Mouse (Mus musculus): ENCODE measurements around the gene Slc7a6os. TPM values are rescaled to one million over a fixed set of nuclear protein-coding genes. Genes with fewer than 3 reads are reported as not detected.
"Not testable (repeated sequence)": the region's sequence is repeated elsewhere in the genome, so short reads cannot be mapped to it uniquely, and the experiment has no call there.

The Slc7a6os gene
- polyA plus RNA-seq, 1 experiment from 2014 or later = 32.3 TPM

DNA sequence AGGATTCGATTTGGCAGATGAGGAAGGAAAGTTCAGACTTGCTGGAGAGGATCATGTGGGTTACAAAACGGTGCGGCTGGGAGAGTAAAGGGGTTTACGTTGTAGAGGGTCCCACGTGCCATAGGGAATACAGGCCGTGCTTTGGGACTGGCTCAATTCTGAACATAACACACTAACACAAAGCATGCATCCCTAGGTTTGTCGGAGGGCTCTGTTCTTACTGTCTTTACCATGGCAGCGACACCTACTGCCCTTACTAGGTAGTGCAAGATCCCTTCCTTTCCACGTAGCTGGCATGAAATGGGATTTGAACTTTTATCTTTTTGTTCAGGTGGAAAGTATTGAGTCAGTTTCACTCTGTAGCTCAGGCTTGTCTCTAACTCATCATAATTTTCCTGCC lies 15.9 kb upstream of the Slc7a6os start:
- ATAC-seq (ENCODE audit: low FRiP score, low TSS enrichment) (no peak), DNase-seq (peak; percentile 84)
- no peaks in the 10 kb centered on the region for H3K9me3 ChIP-seq (ENCODE audit: control insufficient read depth, low read length)
- no peaks in the 10 kb centered on the region for H3K27me3 ChIP-seq (ENCODE audit: control insufficient read depth, insufficient read depth, low read length)
- H3K4me1 ChIP-seq (ENCODE audit: control insufficient read depth, insufficient read depth, low read length) = no peaks in the 10 kb centered on the region
- H3K4me2 ChIP-seq (ENCODE audit: low read length) = no peak overlapping the region
- H3K4me3 ChIP-seq (replicated peaks; ENCODE audit: low read depth, low read length) = no peak overlapping the region
- H3K36me3 ChIP-seq (ENCODE audit: control insufficient read depth, insufficient read depth, low read length) = peaks cover 72% of the 10 kb centered on the region
- no peak overlapping the region for H3K9ac ChIP-seq (replicated peaks; ENCODE audit: low read length)
- 37% methylated on average over 9 of the region's 9 CpGs for WGBS
- no peak overlapping the region for H3K27ac ChIP-seq (replicated peaks; ENCODE audit: low read depth, low read length)

- H3K36me3 ChIP-seq (ENCODE audit: control insufficient read depth, insufficient read depth, low read length) = peaks cover 85% of the 10 kb centered on the region
- no peak overlapping the region for H3K4me2 ChIP-seq (ENCODE audit: low read length)
- H3K9ac ChIP-seq (replicated peaks; ENCODE audit: low read length) = no peak overlapping the region
- H3K9me3 ChIP-seq (ENCODE audit: control insufficient read depth, low read length) = no peaks in the 10 kb centered on the region
- no peak overlapping the region for H3K27ac ChIP-seq (replicated peaks; ENCODE audit: low read depth, low read length)
- no peaks in the 10 kb centered on the region for H3K27me3 ChIP-seq (ENCODE audit: control insufficient read depth, insufficient read depth, low read length)
- H3K4me1 ChIP-seq (ENCODE audit: control insufficient read depth, insufficient read depth, low read length) = no peaks in the 10 kb centered on the region
- no peak for ATAC-seq (ENCODE audit: low FRiP score, low TSS enrichment)
- WGBS = 92% methylated on average over 3 of the region's 3 CpGs
- H3K4me3 ChIP-seq (replicated peaks; ENCODE audit: low read depth, low read length) = no peak overlapping the region
- peak; percentile 20 for DNase-seq
Observed at GRCm38 (mm10) chr8:106219620-106220019, 8.9 kb upstream of the Slc7a6os start.

- Histone ChIP-seq H3K4me2 (ENCODE audit: low read length) (no peak overlapping the region), H3K9ac (replicated peaks; ENCODE audit: low read length) (no peak overlapping the region), H3K36me3 (ENCODE audit: control insufficient read depth, insufficient read depth, low read length) (peaks cover 56% of the 10 kb centered on the region), H3K9me3 (ENCODE audit: control insufficient read depth, low read length) (no peaks in the 10 kb centered on the region), H3K27ac (replicated peaks; ENCODE audit: low read depth, low read length) (no peak overlapping the region), H3K4me1 (ENCODE audit: control insufficient read depth, insufficient read depth, low read length) (peaks cover 15% of the 10 kb centered on the region), H3K27me3 (ENCODE audit: control insufficient read depth, insufficient read depth, low read length) (no peaks in the 10 kb centered on the region), H3K4me3 (replicated peaks; ENCODE audit: low read depth, low read length) (no peak overlapping the region)
- over 99% methylated on average over 3 of the region's 3 CpGs for WGBS
- ATAC-seq (ENCODE audit: low FRiP score, low TSS enrichment) = no peak
- no peak for DNase-seq
Observed at GRCm38 (mm10) chr8:106213959-106214358, 3.2 kb upstream of the Slc7a6os start.

- peaks cover 40% of the 10 kb centered on the region for H3K36me3 ChIP-seq (ENCODE audit: control insufficient read depth, insufficient read depth, low read length)
- ATAC-seq (ENCODE audit: low FRiP score, low TSS enrichment) (no peak), DNase-seq (no peak)
- peaks cover 17% of the 10 kb centered on the region for H3K4me1 ChIP-seq (ENCODE audit: control insufficient read depth, insufficient read depth, low read length)
- peak overlapping the region; percentile 86 for H3K9ac ChIP-seq (replicated peaks; ENCODE audit: low read length)
- peak overlapping the region; percentile 87 for H3K4me2 ChIP-seq (ENCODE audit: low read length)
- peak overlapping the region; percentile 93 for H3K27ac ChIP-seq (replicated peaks; ENCODE audit: low read depth, low read length)
- H3K9me3 ChIP-seq (ENCODE audit: control insufficient read depth, low read length) = no peaks in the 10 kb centered on the region
- H3K27me3 ChIP-seq (ENCODE audit: control insufficient read depth, insufficient read depth, low read length) = no peaks in the 10 kb centered on the region
- H3K4me3 ChIP-seq (replicated peaks; ENCODE audit: low read depth, low read length) = peak overlapping the region; percentile 88
- WGBS = 7% methylated on average over 13 of the region's 13 CpGs
Observed at GRCm38 (mm10) chr8:106211421-106211820, 686 bp upstream of the Slc7a6os start.

- Histone ChIP-seq H3K4me3 (replicated peaks; ENCODE audit: low read depth, low read length) (peak overlapping the region; percentile 88), H3K9me3 (ENCODE audit: control insufficient read depth, low read length) (no peaks in the 10 kb centered on the region), H3K4me1 (ENCODE audit: control insufficient read depth, insufficient read depth, low read length) (peaks cover 17% of the 10 kb centered on the region), H3K27me3 (ENCODE audit: control insufficient read depth, insufficient read depth, low read length) (no peaks in the 10 kb centered on the region), H3K9ac (replicated peaks; ENCODE audit: low read length) (peak overlapping the region; percentile 86), H3K27ac (replicated peaks; ENCODE audit: low read depth, low read length) (peak overlapping the region; percentile 93), H3K36me3 (ENCODE audit: control insufficient read depth, insufficient read depth, low read length) (peaks cover 38% of the 10 kb centered on the region), H3K4me2 (ENCODE audit: low read length) (peak overlapping the region; percentile 87)
- WGBS = under 1% methylated on average over 35 of the region's 35 CpGs
- ATAC-seq (ENCODE audit: low FRiP score, low TSS enrichment) = peak; percentile 78
- no peak for DNase-seq
Observed at GRCm38 (mm10) chr8:106210035-106210731, 552 bp downstream of the Slc7a6os start.

DNA sequence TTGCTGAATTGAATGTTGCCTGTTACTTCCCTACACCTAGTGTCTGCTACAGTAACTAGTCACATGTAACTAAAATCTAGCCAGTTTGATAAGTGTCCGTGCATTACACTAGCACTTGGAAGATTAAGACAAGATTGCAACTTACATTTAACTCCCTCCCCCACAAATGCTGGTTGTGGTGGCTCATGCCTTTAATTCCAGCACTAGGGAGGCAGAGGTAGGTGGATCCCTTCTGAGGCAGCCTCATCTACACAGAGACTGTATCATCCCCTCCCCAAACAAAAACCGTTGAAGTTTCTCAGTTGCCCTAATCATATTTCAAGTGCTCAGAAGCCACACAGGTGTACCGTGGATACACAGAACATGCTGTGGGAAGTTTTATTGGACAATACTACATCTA lies 11.1 kb downstream of the Slc7a6os start:
- H3K9ac ChIP-seq (replicated peaks; ENCODE audit: low read length); H3K27ac ChIP-seq (replicated peaks; ENCODE audit: low read depth, low read length); H3K27me3 ChIP-seq (ENCODE audit: control insufficient read depth, insufficient read depth, low read length); H3K4me1 ChIP-seq (ENCODE audit: control insufficient read depth, insufficient read depth, low read length); H3K4me2 ChIP-seq (ENCODE audit: low read length); H3K9me3 ChIP-seq (ENCODE audit: control insufficient read depth, low read length); ATAC-seq (ENCODE audit: low FRiP score, low TSS enrichment); H3K4me3 ChIP-seq (replicated peaks; ENCODE audit: low read depth, low read length); DNase-seq: not testable (repeated sequence)
- 91% methylated on average over 3 of the region's 3 CpGs for WGBS
- H3K36me3 ChIP-seq (ENCODE audit: control insufficient read depth, insufficient read depth, low read length) = peaks cover 88% of the 10 kb centered on the region

- Histone ChIP-seq H3K27ac (replicated peaks; ENCODE audit: low read depth, low read length) (no peak overlapping the region), H3K36me3 (ENCODE audit: control insufficient read depth, insufficient read depth, low read length) (peaks cover 90% of the 10 kb centered on the region), H3K4me2 (ENCODE audit: low read length) (no peak overlapping the region), H3K27me3 (ENCODE audit: control insufficient read depth, insufficient read depth, low read length) (no peaks in the 10 kb centered on the region), H3K9me3 (ENCODE audit: control insufficient read depth, low read length) (no peaks in the 10 kb centered on the region), H3K4me1 (ENCODE audit: control insufficient read depth, insufficient read depth, low read length) (no peaks in the 10 kb centered on the region), H3K9ac (replicated peaks; ENCODE audit: low read length) (no peak overlapping the region), H3K4me3 (replicated peaks; ENCODE audit: low read depth, low read length) (no peak overlapping the region)
- WGBS = 3% methylated on average over 1 of the region's 1 CpGs
- ATAC-seq (ENCODE audit: low FRiP score, low TSS enrichment) (no peak), DNase-seq (peak; percentile 75)
Observed at GRCm38 (mm10) chr8:106198741-106199140, 12.0 kb downstream of the Slc7a6os start.

- Histone ChIP-seq H3K4me1 (ENCODE audit: control insufficient read depth, insufficient read depth, low read length) (no peaks in the 10 kb centered on the region), H3K27me3 (ENCODE audit: control insufficient read depth, insufficient read depth, low read length) (no peaks in the 10 kb centered on the region), H3K36me3 (ENCODE audit: control insufficient read depth, insufficient read depth, low read length) (peaks cover 82% of the 10 kb centered on the region), H3K9ac (replicated peaks; ENCODE audit: low read length) (no peak overlapping the region), H3K27ac (replicated peaks; ENCODE audit: low read depth, low read length) (no peak overlapping the region), H3K4me2 (ENCODE audit: low read length) (no peak overlapping the region), H3K9me3 (ENCODE audit: control insufficient read depth, low read length) (no peaks in the 10 kb centered on the region), H3K4me3 (replicated peaks; ENCODE audit: low read depth, low read length) (no peak overlapping the region)
- WGBS = 94% methylated on average over 5 of the region's 5 CpGs
- no peak for ATAC-seq (ENCODE audit: low FRiP score, low TSS enrichment)
- no peak for DNase-seq
Observed at GRCm38 (mm10) chr8:106194062-106194461, 16.7 kb downstream of the Slc7a6os start.

- no peak overlapping the region for H3K9ac ChIP-seq (replicated peaks; ENCODE audit: low read length)
- 93% methylated on average over 6 of the region's 6 CpGs for WGBS
- ATAC-seq (ENCODE audit: low FRiP score, low TSS enrichment) = no peak
- peaks cover 73% of the 10 kb centered on the region for H3K36me3 ChIP-seq (ENCODE audit: control insufficient read depth, insufficient read depth, low read length)
- H3K4me2 ChIP-seq (ENCODE audit: low read length) = no peak overlapping the region
- no peak overlapping the region for H3K27ac ChIP-seq (replicated peaks; ENCODE audit: low read depth, low read length)
- H3K27me3 ChIP-seq (ENCODE audit: control insufficient read depth, insufficient read depth, low read length) = no peaks in the 10 kb centered on the region
- no peak overlapping the region for H3K4me3 ChIP-seq (replicated peaks; ENCODE audit: low read depth, low read length)
- DNase-seq = no peak
- H3K4me1 ChIP-seq (ENCODE audit: control insufficient read depth, insufficient read depth, low read length) = no peaks in the 10 kb centered on the region
- no peaks in the 10 kb centered on the region for H3K9me3 ChIP-seq (ENCODE audit: control insufficient read depth, low read length)
Observed at GRCm38 (mm10) chr8:106193162-106193561, 17.6 kb downstream of the Slc7a6os start.
